Mouse (Mus musculus): ENCODE data around the gene Exoc6.
"Not testable (repeated sequence)": the region's sequence is repeated elsewhere in the genome, so short reads cannot be mapped to it uniquely, and the experiment has no call there.

Gene Exoc6

GRCm38 (mm10) chr19:37550101-37551039, at the start of gene Exoc6:
TSS of gene Exoc6 (plus strand) at chr19:37550418.
- DNase-seq (ENCODE audit: low spot score in 2 of 2) = peak; percentile 63 to 64

DNA sequence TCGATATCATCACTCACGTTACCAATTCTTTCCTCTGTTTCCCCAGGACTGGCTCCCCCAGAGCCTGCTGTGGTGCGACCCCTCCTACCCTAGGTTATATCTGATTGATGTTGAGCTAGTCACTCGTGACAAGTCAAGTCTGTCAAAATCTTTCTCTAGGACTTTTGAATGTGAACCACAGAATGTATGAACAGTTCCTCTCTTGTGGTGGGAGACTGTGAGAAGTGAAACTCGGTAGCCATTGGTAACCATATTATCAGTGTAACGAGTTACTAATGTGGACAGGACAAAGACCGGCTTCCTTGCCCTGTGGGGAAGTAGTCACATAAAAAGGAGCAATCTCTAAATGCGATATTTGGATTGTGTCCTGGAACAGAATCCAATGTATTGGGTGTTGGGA, 47.2 kb upstream of the Exoc6 start:
- DNase-seq (ENCODE audit: low spot score in 2 of 2) = no peak

DNA sequence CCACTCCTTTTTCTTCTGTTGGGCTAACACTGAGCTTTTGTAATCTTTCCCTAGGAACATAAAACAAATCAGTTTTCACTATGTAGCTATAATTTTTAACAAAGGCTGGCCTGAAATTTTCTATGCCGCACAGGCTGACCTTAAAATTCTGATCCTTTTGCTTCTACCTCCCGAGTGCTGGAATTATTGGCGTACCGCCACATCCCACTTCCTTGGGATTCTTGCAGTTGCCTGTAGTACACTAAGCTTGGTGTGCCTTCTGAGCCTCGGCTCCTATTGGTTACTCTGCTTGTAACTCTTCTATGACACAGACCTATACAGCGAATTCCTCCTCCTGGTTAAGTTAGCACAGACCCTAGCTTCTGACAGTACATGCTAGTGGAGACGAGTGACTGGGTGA, 44.2 kb upstream of the Exoc6 start:
- no peak for DNase-seq (ENCODE audit: low spot score in 2 of 2)

DNA sequence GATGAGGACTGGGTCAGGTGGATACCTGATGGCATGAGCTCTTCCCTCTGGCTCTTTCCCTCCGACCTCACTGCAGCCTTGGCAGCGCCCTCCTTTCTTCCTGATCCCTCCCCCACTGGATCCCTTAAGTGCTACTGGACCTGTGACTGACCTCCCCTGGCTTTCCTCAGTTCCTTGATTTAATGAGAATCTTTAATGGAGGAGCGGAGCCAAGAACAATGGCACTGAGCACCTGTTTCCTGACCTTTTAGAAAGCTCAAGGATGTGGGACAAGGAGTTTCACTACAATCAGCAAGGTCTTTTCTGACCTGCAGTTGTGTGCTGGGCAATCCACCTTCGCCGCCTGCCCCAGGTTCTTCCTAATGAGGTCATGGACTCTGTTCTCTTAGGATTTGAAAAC, 43.6 kb upstream of the Exoc6 start:
- no peak for DNase-seq (ENCODE audit: low spot score in 2 of 2)

- DNase-seq (ENCODE audit: low spot score in 2 of 2) = peak; percentile 46 to 47
Measured at GRCm38 (mm10) chr19:37509725-37510124, 40.5 kb upstream of the Exoc6 start.

DNA sequence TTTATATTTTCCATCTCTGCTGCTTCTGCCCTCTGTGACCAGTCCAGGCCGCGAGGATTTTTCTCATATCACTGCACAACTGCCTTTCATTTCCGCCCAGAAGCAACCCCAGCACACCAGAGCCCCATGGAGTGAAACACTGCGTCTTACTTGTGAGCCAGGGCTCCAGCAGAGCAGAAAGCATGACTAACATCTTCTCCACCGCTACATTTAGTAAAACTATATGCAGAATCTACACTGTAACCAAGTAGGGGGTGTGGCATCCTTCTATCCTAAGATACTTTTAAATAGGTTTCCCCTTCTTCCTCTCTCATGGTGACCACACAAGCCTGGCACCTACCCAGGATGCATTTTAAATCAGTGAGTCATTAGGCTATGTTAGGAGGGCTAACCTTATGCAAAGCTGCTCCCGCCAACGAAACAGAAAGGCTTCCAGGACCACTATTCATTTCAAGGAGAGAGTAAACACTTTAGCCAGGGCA, 35.4 kb upstream of the Exoc6 start:
- DNase-seq (ENCODE audit: low spot score in 2 of 2) = no peak

GRCm38 (mm10) chr19:37517419-37517818, 32.8 kb upstream of the Exoc6 start:
- DNase-seq (ENCODE audit: low spot score in 2 of 2) = no peak

- DNase-seq (ENCODE audit: low spot score in 2 of 2) = no peak
Measured at GRCm38 (mm10) chr19:37520740-37521433, 29.3 kb upstream of the Exoc6 start.

- no peak for DNase-seq (ENCODE audit: low spot score in 2 of 2)
Measured at GRCm38 (mm10) chr19:37521434-37521781, 28.8 kb upstream of the Exoc6 start.

GRCm38 (mm10) chr19:37523280-37524062, 26.7 kb upstream of the Exoc6 start:
- DNase-seq (ENCODE audit: low spot score in 2 of 2) = no peak

DNA sequence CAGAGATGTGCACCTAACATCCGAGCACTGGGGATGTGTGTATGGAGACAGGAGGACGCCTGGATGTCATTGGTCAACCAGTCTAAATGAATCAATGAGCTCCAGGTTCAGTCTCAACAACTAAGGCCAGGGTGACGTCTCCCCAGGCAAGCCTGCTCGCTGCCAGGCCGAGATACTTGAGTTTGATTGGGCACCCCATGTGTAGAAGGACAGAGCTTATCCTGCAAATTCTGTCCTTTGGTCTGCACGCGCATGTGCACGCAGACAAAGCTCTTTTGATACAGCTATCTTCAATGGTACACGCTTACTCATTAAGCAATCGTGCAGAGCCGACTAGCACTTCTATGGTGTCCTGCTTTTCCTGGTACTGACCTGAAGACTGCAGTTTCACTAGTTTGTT, 24.3 kb upstream of the Exoc6 start:
- no peak for DNase-seq (ENCODE audit: low spot score in 2 of 2)

DNA sequence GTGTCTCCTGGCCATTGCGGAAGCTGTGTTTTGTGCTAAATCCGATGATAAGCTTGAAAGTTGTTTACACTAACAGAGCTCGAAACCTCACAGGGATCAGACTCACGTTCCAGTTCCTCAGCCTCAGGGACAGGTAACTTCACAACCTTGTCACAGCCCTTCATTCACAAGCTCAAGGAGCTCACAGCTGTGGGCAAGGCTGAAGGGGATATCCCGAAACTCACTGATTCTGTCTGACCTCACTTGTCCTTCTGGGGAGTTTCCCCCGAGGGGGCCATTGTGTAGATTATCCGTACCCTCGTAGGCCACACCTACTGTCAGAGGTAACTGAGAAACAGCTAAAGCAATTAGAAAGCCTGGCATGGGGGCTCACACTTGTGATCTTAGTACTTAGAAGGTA, 23.4 kb upstream of the Exoc6 start:
- DNase-seq (ENCODE audit: low spot score in 2 of 2) = no peak

DNA sequence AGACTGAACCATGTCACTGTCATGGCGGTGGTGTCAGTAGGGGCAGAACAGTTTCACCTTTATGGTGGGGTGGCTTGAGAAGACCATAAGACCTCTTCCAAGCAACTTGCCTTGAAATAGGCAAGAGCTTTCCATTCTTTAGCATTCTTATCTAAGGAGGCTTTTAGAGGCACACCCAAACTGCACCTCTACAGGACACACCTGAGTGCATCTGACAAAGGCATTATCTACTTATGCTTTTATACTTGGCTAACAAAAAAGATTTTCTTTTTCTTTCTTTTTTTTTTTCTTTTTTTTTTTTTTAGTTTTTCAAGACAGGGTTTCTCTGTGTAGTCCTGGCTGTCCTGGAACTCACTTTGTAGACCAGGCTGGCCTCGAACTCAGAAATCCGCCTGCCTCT, 22.5 kb upstream of the Exoc6 start:
- not testable (repeated sequence) for DNase-seq (ENCODE audit: low spot score in 2 of 2)

DNA sequence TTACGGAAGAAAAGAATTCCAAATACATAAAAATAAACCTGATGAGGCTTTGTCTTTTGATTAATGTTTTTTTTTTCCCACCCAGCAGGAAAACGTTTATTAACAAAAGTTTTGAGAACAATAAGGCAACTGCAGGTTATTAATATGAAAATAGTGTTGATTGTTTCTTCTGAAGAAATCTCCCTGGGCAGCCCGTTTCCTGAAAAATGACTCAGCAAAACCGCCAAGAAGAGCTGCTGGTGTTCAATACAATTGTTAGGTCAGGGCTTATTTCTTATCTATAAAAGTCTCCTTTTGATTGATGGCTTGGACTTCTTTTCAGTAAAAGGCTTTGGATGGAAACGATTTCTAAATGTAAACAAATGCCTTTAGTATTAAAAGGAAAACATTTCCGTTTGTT, 21.6 kb upstream of the Exoc6 start:
- DNase-seq (ENCODE audit: low spot score in 2 of 2) = no peak

GRCm38 (mm10) chr19:37529296-37529695, 20.9 kb upstream of the Exoc6 start:
- DNase-seq (ENCODE audit: low spot score in 2 of 2) = no peak

- DNase-seq (ENCODE audit: low spot score in 2 of 2) = no peak
Measured at GRCm38 (mm10) chr19:37529975-37530515, 20.2 kb upstream of the Exoc6 start.

DNA sequence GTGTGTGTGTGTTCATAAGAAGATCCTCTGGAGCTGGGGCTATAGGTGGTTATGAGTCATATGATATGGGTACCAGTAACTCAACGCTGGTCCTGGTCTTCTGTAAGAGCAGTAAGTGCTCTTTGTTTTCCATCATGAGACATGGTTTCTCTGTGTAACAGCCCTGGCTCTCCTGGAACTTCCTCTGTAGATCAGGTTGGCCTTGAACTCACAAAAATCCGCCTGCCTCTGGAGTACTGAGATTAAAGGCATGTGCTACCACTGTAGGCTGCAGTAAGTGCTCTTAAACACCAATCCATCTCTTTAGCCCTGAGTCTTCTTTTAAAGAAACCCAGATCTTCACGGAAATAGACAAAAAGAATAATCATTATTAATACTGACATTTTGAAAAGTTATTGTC, 19.6 kb upstream of the Exoc6 start:
- no peak for DNase-seq (ENCODE audit: low spot score in 2 of 2)

- no peak for DNase-seq (ENCODE audit: low spot score in 2 of 2)
Measured at GRCm38 (mm10) chr19:37531200-37531845, 18.9 kb upstream of the Exoc6 start.

DNA sequence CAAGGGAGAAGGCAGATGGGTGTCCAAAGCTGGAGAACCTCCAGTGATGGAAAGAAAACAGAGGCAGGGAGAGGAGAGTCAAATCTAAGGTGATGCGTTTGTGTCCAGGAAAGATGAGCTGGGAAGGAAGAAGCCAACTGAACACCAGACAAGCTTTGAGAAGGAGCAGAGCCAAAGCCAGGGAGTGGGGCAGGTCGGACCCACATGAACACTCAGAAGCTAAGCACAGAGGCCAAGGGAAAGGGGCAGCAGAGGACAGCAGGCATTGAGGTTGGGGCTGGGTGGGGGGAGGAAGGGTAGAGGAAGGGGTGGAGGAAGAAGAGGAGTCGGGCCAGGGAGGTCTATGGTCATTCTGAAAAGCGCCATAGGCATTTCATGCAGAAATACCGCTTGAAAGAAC, 17.0 kb upstream of the Exoc6 start:
- DNase-seq (ENCODE audit: low spot score in 2 of 2) = no peak

DNA sequence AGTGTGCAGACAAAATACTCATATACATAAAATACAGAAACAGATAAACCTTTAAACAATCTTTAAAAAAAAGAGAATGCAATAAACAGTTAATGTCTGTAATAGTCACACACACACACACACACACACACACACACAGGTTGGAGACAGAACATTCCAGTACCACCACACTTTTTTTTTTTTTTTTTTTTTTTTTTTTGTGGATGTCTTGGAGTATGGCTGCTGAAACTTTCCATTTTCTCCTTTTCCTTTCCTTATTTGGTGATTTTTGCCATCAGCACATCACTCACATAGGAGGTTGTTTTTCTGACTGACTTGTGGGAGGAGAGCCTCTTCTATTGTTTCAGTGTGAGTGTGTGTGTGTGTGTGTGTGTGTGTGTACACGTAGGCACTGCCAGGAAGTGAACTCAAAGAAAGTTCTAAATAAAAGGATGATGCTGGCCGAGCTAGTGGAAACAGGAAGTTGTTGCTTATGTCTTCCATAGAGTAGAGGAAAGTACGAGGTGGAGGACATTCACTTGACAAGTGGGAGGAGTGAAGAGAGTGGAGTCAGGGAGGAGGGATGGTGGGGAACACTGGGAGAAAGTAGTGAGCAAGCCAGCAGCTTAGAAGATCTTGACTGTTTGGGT, 15.4 kb upstream of the Exoc6 start:
- DNase-seq (ENCODE audit: low spot score in 2 of 2) = no peak

DNA sequence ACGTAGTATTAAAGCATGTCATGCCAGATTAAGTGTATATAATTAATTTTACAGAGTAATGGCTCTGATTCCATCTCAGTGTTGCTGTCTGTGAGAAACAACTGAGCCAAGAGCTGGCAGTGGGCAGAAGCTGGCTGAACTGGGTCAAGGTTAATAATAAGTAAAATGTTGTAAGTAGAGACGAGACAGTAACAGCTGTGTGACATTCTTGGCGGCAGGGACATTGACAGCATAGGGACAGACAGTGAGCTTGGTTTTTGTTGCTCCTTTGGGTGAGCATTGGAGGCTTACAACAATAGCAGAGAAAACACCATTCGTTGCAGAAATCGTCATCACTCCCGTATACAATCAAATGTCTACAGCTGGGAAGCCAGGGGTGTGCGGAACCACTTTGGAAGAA, 13.8 kb upstream of the Exoc6 start:
- no peak for DNase-seq (ENCODE audit: low spot score in 2 of 2)

Data from right cerebral cortex, postnatal 36 days (tissue).